Mouse (Mus musculus) small intestine, adult 2 months (tissue): Measurements from ENCODE around the gene Atp1b2.

ENCODE experiments used
- CTCF ChIP-seq: fragments of 200-500 bp; IDR thresholded peaks from 2 replicates; pipeline ENCODE4 v1.5.1; 2012; ENCODE audit warnings: low read depth, mild to moderate bottlenecking, control low read depth, inconsistent platforms, low read length, moderate library complexity, mixed read lengths; ENCODE audit not compliant: insufficient replicate concordance, insufficient read length; ENCODE audit errors: extremely low read depth
- POLR2A ChIP-seq: fragments of 200-500 bp; IDR thresholded peaks from 2 replicates; pipeline ENCODE4 v1.6.1; 2012; ENCODE audit warnings: low read depth, mild to moderate bottlenecking, control low read depth, inconsistent platforms, low read length, moderate library complexity

DNA sequence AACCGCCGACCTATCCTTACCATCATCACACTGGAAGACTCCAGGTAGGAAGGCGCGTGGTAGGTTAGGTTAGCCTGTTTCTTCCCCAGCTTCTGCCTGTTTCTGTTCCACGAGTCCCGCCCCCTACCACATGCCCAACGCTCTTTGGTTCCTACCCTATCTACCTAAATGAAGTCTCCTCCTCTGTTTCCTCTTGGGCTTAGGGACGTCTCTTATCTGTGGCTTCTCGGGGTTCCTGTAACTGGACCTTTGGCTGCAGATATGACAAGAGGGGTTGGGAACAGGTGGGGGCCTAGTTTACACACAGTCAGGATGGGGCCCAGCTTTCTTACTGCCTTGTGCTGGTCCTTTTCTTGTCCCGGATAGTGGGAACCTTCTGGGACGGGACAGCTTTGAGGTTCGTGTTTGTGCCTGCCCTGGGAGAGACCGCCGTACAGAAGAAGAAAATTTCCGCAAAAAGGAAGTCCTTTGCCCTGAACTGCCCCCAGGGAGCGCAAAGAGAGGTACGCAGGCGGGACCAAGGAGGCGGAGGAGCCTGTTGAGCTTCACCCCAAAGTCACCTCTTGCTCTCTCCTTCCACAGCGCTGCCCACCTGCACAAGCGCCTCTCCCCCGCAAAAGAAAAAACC is 16.4 kb downstream of the Atp1b2 start:
- no peak for TF ChIP-seq CTCF
- no peak for TF ChIP-seq POLR2A
